Mouse (Mus musculus) liver, postnatal 0 days (tissue): Measurements from ENCODE around the gene Gm21887.
"Not testable (repeated sequence)": the region's sequence is repeated elsewhere in the genome, so short reads cannot be mapped to it uniquely, and the experiment has no call there.

Experiments used
- CTCF ChIP-seq: sonication (generic); IDR thresholded peaks from 2 replicates; pipeline ENCODE4 v1.5.1; 2016; ENCODE audit warnings: antibody characterized with exemption, low read depth
- EP300 ChIP-seq: IDR thresholded peaks from 2 replicates; pipeline ENCODE4 v1.6.1; 2016; ENCODE audit warnings: antibody characterized with exemption, low read depth, mild to moderate bottlenecking

- not testable (repeated sequence) for TF ChIP-seq CTCF, EP300
Observed at GRCm38 (mm10) chrX:169988571-169989218, 20.8 kb upstream of the Gm21887 start.
